Mouse (Mus musculus) intestine, embryonic 15.5 days (tissue): ENCODE results near the gene Trpv2. TPM values are rescaled to one million over a fixed set of nuclear protein-coding genes. Genes with fewer than 3 reads are reported as not detected.
A peak's percentile ranks its signal among the peaks of the same experiment; 100 is the strongest.

ENCODE experiments used
- ATAC-seq: fragments of 200-750 bp; cut with Nextera tagmentation; 2 replicates; pipeline ENCODE4 v1.8.0; 2017; ENCODE audit warnings: moderate TSS enrichment, moderate library complexity
- H3K27ac ChIP-seq: fragments of 300-500 bp; sonication (generic); 2 replicates; pipeline ENCODE4 v1.5.1; 2015; ENCODE audit warnings: mild to moderate bottlenecking, inconsistent platforms
- H3K27me3 ChIP-seq: fragments of 300-500 bp; sonication (generic); replicated peaks from 2 replicates; pipeline ENCODE4 v1.6.1; 2015; ENCODE audit warnings: inconsistent platforms
- H3K36me3 ChIP-seq: fragments of 300-500 bp; sonication (generic); 2 replicates; pipeline ENCODE4 v1.6.1; 2015; ENCODE audit warnings: inconsistent platforms
- H3K4me1 ChIP-seq: fragments of 300-500 bp; sonication (generic); replicated peaks from 2 replicates; pipeline ENCODE4 v1.6.1; 2015; ENCODE audit warnings: inconsistent platforms
- H3K4me2 ChIP-seq: fragments of 300-500 bp; sonication (generic); replicated peaks from 2 replicates; pipeline ENCODE4 v1.6.1; 2015; ENCODE audit warnings: mild to moderate bottlenecking, inconsistent platforms
- H3K4me3 ChIP-seq: fragments of 300-500 bp; sonication (generic); replicated peaks from 2 replicates; pipeline ENCODE4 v1.5.1; 2015; ENCODE audit warnings: inconsistent platforms
- H3K9ac ChIP-seq: fragments of 300-500 bp; sonication (generic); 2 replicates; pipeline ENCODE4 v1.6.1; 2015; ENCODE audit warnings: inconsistent platforms
- H3K9me3 ChIP-seq: fragments of 300-500 bp; sonication (generic); 2 replicates; pipeline ENCODE4 v1.6.1; 2016; ENCODE audit warnings: inconsistent platforms
- whole genome bisulfite sequencing: fragments of 180-500 bp; shearing (Covaris S2); methylation state at CpG from one replicate; pipeline ENCODE4 v1.1.7; 2015; 5-methylcytosine and 5-hydroxymethylcytosine counted together
- polyA plus RNA-seq: library from polyadenylated mRNA; unstranded; fragments of >200 nt; fragmentation: Nextera tagmentation; extraction: Ambion mirVana; gene quantifications from 2 replicates; pipeline ENCODE4 v1.2.1, GENCODE M21; 2015

The Trpv2 gene
- polyA plus RNA-seq, 1 experiment from 2014 or later = 10.7 TPM

GRCm38 (mm10) chr11:62563590-62563989 is 10.7 kb upstream of the Trpv2 start:
- H3K4me2 ChIP-seq = no peak overlapping the region
- WGBS = 88% methylated on average over 2 of the region's 2 CpGs
- no peaks in the 10 kb centered on the region; the same call in 1 of the 2 replicates for H3K9me3 ChIP-seq
- H3K9ac ChIP-seq = no peak overlapping the region
- no peak for ATAC-seq
- H3K27me3 ChIP-seq = no peaks in the 10 kb centered on the region
- H3K4me1 ChIP-seq = peaks cover 6% of the 10 kb centered on the region; the same call in 1 of the 2 replicates
- H3K36me3 ChIP-seq = no peaks in the 10 kb centered on the region
- no peak overlapping the region for H3K27ac ChIP-seq
- no peak overlapping the region for H3K4me3 ChIP-seq

- no peaks in the 10 kb centered on the region for H3K27me3 ChIP-seq
- no peak for ATAC-seq
- H3K27ac ChIP-seq = no peak overlapping the region
- 65% methylated on average over 7 of the region's 7 CpGs for WGBS
- peaks cover 3% of the 10 kb centered on the region; the same call in 1 of the 2 replicates for H3K4me1 ChIP-seq
- H3K9me3 ChIP-seq = no peaks in the 10 kb centered on the region; the same call in 1 of the 2 replicates
- H3K9ac ChIP-seq = no peak overlapping the region
- H3K4me2 ChIP-seq = no peak overlapping the region
- H3K4me3 ChIP-seq = no peak overlapping the region
- no peaks in the 10 kb centered on the region for H3K36me3 ChIP-seq
Measured at GRCm38 (mm10) chr11:62565747-62566146, 8.5 kb upstream of the Trpv2 start.

- 47% methylated on average over 1 of the region's 1 CpGs for WGBS
- H3K4me1 ChIP-seq = peaks cover 3% of the 10 kb centered on the region; the same call in 1 of the 2 replicates
- no peak overlapping the region for H3K9ac ChIP-seq
- H3K4me3 ChIP-seq = no peak overlapping the region
- ATAC-seq = no peak
- no peak overlapping the region for H3K27ac ChIP-seq
- no peaks in the 10 kb centered on the region; the same call in 1 of the 2 replicates for H3K9me3 ChIP-seq
- H3K27me3 ChIP-seq = no peaks in the 10 kb centered on the region
- H3K36me3 ChIP-seq = no peaks in the 10 kb centered on the region
- no peak overlapping the region for H3K4me2 ChIP-seq
Measured at GRCm38 (mm10) chr11:62566211-62566610, 8.1 kb upstream of the Trpv2 start.

- Histone ChIP-seq H3K4me2 (no peak overlapping the region), H3K9me3 (no peaks in the 10 kb centered on the region), H3K4me1 (peaks cover 3% of the 10 kb centered on the region; the same call in 1 of the 2 replicates), H3K27me3 (no peaks in the 10 kb centered on the region), H3K4me3 (no peak overlapping the region), H3K36me3 (no peaks in the 10 kb centered on the region), H3K27ac (no peak overlapping the region), H3K9ac (no peak overlapping the region)
- no peak for ATAC-seq
- WGBS = 77% methylated on average over 3 of the region's 3 CpGs
Measured at GRCm38 (mm10) chr11:62568300-62568699, 6.0 kb upstream of the Trpv2 start.

GRCm38 (mm10) chr11:62574703-62575085 is 408 bp downstream of the Trpv2 start:
- Histone ChIP-seq H3K27ac (no peak overlapping the region), H3K4me3 (no peak overlapping the region), H3K4me1 (peaks cover 13% of the 10 kb centered on the region), H3K9me3 (no peaks in the 10 kb centered on the region), H3K4me2 (no peak overlapping the region), H3K36me3 (no peaks in the 10 kb centered on the region), H3K27me3 (no peaks in the 10 kb centered on the region; the same call in 1 of the 2 replicates), H3K9ac (no peak overlapping the region)
- 76% methylated on average over 4 of the region's 4 CpGs for WGBS
- ATAC-seq = no peak

- Histone ChIP-seq H3K9me3 (no peaks in the 10 kb centered on the region), H3K36me3 (no peaks in the 10 kb centered on the region), H3K27ac (peak overlapping the region; percentile 10), H3K9ac (peak overlapping the region; percentile 41), H3K4me3 (peak overlapping the region; percentile 45), H3K4me1 (peaks cover 13% of the 10 kb centered on the region), H3K27me3 (no peaks in the 10 kb centered on the region; the same call in 1 of the 2 replicates), H3K4me2 (peak overlapping the region; percentile 93)
- ATAC-seq = peak; percentile 80
- 1% methylated on average over 9 of the region's 9 CpGs for WGBS
Measured at GRCm38 (mm10) chr11:62575297-62575658, 992 bp downstream of the Trpv2 start.

- peak overlapping the region; percentile 45 for H3K4me3 ChIP-seq
- peak overlapping the region; percentile 10 for H3K27ac ChIP-seq
- peak overlapping the region; percentile 41 for H3K9ac ChIP-seq
- H3K9me3 ChIP-seq = no peaks in the 10 kb centered on the region
- H3K4me2 ChIP-seq = peak overlapping the region; percentile 93
- H3K36me3 ChIP-seq = no peaks in the 10 kb centered on the region
- 7% methylated on average over 27 of the region's 27 CpGs for WGBS
- no peaks in the 10 kb centered on the region; the same call in 1 of the 2 replicates for H3K27me3 ChIP-seq
- peak; percentile 76 for ATAC-seq
- H3K4me1 ChIP-seq = peaks cover 13% of the 10 kb centered on the region
Measured at GRCm38 (mm10) chr11:62575659-62576438, 1.6 kb downstream of the Trpv2 start.

GRCm38 (mm10) chr11:62576530-62577152 is 2.4 kb downstream of the Trpv2 start:
- Histone ChIP-seq H3K4me3 (peak overlapping the region; percentile 45), H3K27me3 (no peaks in the 10 kb centered on the region; the same call in 1 of the 2 replicates), H3K27ac (no peak overlapping the region), H3K4me2 (peak overlapping the region; percentile 93), H3K4me1 (peaks cover 13% of the 10 kb centered on the region), H3K9me3 (no peaks in the 10 kb centered on the region), H3K9ac (peak overlapping the region; percentile 41; the same call in 1 of the 2 replicates), H3K36me3 (no peaks in the 10 kb centered on the region)
- 63% methylated on average over 16 of the region's 16 CpGs for WGBS
- 0 out of 2 replicates have a peak, but pooled peaks have one; percentile 27 for ATAC-seq

- no peak overlapping the region for H3K9ac ChIP-seq
- H3K4me3 ChIP-seq = no peak overlapping the region
- no peak overlapping the region for H3K27ac ChIP-seq
- no peaks in the 10 kb centered on the region for H3K9me3 ChIP-seq
- ATAC-seq = no peak
- no peaks in the 10 kb centered on the region for H3K4me1 ChIP-seq
- H3K36me3 ChIP-seq = no peaks in the 10 kb centered on the region
- 82% methylated on average over 6 of the region's 6 CpGs for WGBS
- no peak overlapping the region for H3K4me2 ChIP-seq
- no peaks in the 10 kb centered on the region for H3K27me3 ChIP-seq
Measured at GRCm38 (mm10) chr11:62583031-62583430, 8.7 kb downstream of the Trpv2 start.

- no peaks in the 10 kb centered on the region for H3K4me1 ChIP-seq
- H3K27ac ChIP-seq = no peak overlapping the region
- no peak for ATAC-seq
- H3K9ac ChIP-seq = no peak overlapping the region
- H3K4me2 ChIP-seq = no peak overlapping the region
- no peaks in the 10 kb centered on the region for H3K27me3 ChIP-seq
- H3K4me3 ChIP-seq = no peak overlapping the region
- H3K36me3 ChIP-seq = no peaks in the 10 kb centered on the region
- 61% methylated on average over 9 of the region's 9 CpGs for WGBS
- no peaks in the 10 kb centered on the region for H3K9me3 ChIP-seq
Measured at GRCm38 (mm10) chr11:62584671-62585206, 10.5 kb downstream of the Trpv2 start.

- H3K4me1 ChIP-seq = no peaks in the 10 kb centered on the region
- no peaks in the 10 kb centered on the region for H3K27me3 ChIP-seq
- no peak for ATAC-seq
- 87% methylated on average over 5 of the region's 5 CpGs for WGBS
- H3K36me3 ChIP-seq = no peaks in the 10 kb centered on the region
- no peak overlapping the region for H3K9ac ChIP-seq
- H3K4me2 ChIP-seq = no peak overlapping the region
- no peak overlapping the region for H3K27ac ChIP-seq
- H3K9me3 ChIP-seq = no peaks in the 10 kb centered on the region
- H3K4me3 ChIP-seq = no peak overlapping the region
Measured at GRCm38 (mm10) chr11:62587034-62587433, 12.7 kb downstream of the Trpv2 start.

- 85% methylated on average over 10 of the region's 10 CpGs for WGBS
- H3K4me1 ChIP-seq = peaks cover 5% of the 10 kb centered on the region
- no peaks in the 10 kb centered on the region for H3K9me3 ChIP-seq
- H3K4me3 ChIP-seq = no peak overlapping the region
- no peak overlapping the region for H3K27ac ChIP-seq
- H3K36me3 ChIP-seq = no peaks in the 10 kb centered on the region
- H3K4me2 ChIP-seq = no peak overlapping the region
- H3K9ac ChIP-seq = no peak overlapping the region
- ATAC-seq = no peak
- H3K27me3 ChIP-seq = no peaks in the 10 kb centered on the region
Measured at GRCm38 (mm10) chr11:62589391-62589790, 15.1 kb downstream of the Trpv2 start.
